Mouse (Mus musculus) mouse trophoblast stem cell (cell line): ENCODE data around the gene AC109138.7.

Experiments used
- in situ Hi-C, 2 experiments: fragments of 300-500 bp; cut with MseI, MboI; formaldehyde crosslinking; loops; 2 replicates in 1 of 2; 3 replicates in 1 of 2; pipeline ENCODE4 v1.15.1; 2025

AC109138.7 gene

DNA sequence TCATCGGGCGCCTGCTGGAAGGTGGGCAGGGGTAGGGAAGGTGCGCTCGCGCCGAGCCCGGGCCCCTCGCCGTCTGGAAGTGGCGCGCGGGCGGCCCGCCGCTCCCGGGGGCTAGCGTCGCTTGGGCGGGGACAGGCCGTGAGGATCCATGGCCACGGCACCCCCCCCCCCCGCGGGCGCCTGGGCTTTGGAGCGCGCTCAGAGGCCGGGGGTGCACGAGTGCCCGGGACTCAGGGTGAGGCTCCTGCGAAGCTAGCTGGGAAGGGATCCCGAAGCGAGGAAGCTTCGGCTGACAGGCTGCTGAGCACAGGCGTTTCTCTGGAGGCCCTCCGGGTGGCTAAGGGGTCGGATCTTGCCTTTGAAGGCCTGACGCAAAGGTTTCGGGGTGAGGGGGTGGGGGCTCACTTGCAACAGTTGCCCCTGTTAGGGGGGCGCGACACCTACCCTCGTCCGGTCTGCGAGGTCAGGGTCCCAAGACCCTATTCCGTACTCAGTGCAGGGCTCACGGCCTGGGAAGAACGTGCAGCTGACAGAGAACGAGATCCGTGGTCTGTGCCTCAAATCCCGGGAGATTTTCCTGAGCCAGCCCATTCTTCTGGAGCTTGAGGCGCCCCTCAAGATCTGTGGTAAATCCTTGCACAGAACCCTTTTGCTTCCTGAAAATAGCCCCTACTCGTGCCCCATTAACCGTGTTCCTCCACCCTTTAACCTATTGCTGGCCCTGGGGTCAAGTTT is 21.7 kb upstream of the AC109138.7 start:
- in situ Hi-C loops = no loop called here

- in situ Hi-C loops = no loop called here
Observed at GRCm38 (mm10) chr19:4193129-4193528, 21.0 kb upstream of the AC109138.7 start.

DNA sequence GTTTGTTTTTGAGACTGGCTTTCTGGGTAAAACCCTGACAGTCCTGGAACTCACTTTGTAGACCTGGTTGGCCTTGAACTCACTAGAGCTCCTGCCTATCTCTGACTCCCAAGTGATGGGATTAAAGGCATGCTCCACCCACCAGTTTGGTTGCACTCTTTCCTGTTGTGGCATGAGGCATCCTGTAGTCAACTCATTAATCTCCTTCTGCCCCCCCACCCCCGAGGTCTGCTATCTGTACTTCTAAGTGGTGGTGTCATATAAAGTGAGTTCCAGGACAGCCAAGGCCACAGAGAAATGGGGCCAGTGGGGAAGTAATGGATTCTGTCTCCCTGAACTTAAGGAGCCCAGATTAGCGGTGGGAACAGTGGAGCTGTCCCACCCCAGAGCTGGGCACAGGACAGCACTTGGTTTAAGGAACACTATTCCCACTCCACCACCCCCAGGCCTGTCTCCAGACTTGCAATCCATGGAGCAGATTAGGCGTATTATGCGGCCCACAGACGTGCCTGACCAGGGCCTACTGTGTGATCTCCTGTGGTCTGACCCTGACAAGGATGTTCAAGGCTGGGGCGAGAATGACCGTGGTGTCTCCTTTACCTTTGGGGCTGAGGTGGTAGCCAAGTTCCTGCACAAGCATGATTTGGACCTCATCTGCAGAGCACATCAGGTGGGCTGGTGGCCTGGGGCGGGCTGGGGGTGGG is 20.0 kb upstream of the AC109138.7 start:
- in situ Hi-C loops = no loop called here

DNA sequence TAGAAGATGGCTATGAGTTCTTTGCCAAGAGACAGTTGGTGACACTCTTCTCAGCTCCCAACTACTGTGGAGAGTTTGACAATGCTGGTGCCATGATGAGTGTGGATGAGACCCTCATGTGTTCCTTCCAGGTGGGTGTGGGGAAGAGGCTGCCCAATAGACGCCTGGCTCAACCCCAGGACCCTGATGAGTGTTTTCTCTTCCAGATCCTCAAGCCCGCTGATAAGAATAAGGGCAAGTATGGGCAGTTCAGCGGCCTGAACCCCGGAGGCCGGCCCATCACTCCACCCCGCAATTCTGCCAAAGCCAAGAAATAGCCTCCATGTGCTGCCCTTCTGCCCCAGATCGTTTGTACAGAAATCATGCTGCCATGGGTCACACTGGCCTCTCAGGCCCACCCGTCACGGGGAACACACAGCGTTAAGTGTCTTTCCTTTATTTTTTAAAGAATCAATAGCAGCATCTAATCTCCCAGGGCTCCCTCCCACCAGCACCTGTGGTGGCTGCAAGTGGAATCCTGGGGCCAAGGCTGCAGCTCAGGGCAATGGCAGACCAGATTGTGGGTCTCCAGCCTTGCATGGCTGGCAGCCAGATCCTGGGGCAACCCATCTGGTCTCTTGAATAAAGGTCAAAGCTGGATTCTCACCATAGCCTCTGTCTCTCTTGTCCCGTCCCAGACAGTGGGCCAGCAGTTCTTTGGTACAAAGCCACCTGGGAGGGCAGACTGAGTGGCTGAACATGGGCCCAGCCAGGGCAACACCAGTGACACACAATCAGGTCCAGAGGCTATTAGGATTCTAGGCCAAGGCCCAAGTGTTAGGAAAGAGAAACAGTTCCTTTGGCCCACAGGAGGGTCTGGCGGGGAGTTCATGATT is 19.1 kb upstream of the AC109138.7 start:
- in situ Hi-C loops = no loop called here

- in situ Hi-C loops = no loop called here
Observed at GRCm38 (mm10) chr19:4196048-4196447, 18.1 kb upstream of the AC109138.7 start.

DNA sequence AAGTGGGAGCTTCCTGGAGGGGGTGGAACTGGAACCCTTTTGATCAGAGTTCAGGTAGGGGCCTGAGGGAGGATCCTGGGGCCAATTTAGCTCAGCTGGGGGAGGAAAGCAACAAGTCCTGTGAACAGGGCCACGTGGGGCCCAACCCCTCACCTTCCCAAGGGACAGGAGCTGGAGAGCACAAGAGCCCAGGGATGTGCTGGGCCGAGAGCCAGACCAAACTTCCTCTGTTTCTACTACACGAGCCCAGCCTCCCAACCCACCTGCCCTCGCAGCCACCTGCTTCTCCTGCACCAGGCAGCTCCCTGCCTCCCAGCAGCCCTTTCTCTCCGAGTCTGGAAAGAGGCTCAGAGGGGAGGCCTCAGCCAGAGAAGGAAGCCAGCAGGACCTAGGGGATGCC is 17.6 kb upstream of the AC109138.7 start:
- in situ Hi-C loops = no loop called here

DNA sequence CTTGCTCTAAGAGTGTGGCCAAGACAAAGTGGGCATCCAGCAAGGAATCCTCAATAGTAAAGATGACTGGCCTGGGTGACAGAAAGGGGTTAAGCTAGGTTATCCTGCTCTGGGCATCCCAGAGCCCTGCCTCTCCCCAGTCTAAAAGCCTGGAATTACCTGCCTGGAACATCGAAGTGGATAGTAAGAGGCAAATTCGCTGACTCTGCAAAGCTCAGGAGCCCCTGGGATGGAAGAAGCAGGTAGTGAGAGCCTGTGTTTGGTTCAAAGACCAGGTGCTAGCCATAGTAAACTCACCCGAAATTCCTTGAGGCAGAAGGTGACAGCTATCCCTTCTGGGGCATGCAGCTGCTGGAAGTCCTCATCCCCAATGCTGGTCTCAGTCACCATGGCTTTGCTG is 17.0 kb upstream of the AC109138.7 start:
- in situ Hi-C loops = no loop called here

GRCm38 (mm10) chr19:4201291-4201909 is 12.8 kb upstream of the AC109138.7 start, which contains the start of gene Rad9a:
Gene Rad9a, minus strand, starts transcription at chr19:4201662.
- in situ Hi-C loops = no loop called here

DNA sequence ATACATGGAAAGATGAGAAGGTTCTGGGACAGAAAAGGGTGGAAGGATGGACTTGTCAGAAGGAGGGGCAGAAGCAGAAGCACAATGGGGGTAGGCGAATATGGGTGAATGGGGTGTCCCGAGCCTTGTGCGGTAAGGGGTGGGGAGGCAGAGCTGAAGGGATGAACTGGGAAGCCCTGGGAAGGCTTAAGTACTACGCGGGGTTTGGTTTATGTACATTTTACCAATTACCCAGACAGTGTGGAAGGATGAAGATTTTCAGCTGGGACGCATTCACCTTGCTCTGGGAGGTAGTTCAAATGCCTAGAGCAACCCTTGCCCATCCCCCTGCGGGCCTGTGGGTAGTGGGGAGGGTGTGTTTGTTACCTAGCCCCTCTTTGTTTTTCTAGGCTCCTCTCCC is 12.0 kb upstream of the AC109138.7 start:
- in situ Hi-C loops = no loop called here

DNA sequence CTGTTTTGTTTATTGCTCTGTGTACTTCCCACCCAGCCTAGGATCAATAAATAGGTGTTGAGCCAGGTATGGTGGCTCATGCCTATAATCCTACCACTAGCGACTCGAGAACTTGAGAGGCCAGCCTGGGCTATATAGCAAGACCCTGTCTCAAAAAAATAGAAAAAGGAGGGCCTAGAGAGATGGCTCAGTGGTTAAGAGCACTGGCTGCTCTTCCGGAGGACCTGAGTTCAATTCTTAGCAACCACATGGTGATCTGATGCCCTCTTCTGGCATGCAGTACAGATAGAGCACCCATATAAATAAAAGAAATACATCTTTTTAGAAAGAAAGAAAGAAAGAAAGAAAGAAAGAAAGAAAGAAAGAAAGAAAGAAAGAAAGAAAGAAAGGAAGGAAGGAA is 11.0 kb upstream of the AC109138.7 start:
- in situ Hi-C loops = no loop called here

DNA sequence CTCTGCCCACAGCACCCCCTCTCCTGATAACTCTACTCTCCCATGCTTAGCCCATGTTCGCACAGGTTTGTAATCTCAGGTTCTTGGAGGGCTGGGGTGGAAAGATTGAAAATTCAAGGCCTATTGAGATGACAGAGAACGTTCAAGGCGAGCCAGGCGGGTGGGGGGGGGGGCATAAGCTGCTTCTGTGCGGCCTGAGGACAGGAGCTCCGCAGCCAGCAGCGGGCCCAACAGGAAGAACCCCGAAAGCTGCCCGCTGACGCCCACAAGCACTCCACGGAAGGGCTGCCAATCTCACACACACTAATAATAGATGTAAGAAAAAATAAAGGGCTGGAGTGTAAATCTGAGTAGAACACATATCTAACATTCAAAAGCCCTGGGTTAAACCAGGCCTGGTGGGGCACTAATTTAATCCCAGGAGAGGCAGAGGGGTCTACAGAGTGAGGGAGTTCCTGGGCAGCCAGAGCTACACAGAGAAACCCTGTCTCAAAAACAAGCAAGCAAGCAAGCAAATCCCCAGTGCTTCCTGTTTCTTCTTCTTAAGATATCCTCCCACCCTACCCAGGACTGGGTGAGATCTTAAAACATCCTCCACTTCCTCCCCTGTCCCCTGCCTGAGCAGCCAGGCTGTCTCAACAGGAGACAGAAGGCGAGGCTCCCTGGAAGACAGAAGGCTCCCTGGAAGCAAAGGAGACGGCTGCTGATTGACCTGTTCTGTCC is 10.4 kb upstream of the AC109138.7 start:
- in situ Hi-C loops = no loop called here

- in situ Hi-C loops = loop anchor here in 1 of 2 experiments (5.0 kb wide), 1 partner anchor 37 kb away; no protein-coding TSS in a partner anchor
Observed at GRCm38 (mm10) chr19:4204889-4205288, 9.3 kb upstream of the AC109138.7 start.

DNA sequence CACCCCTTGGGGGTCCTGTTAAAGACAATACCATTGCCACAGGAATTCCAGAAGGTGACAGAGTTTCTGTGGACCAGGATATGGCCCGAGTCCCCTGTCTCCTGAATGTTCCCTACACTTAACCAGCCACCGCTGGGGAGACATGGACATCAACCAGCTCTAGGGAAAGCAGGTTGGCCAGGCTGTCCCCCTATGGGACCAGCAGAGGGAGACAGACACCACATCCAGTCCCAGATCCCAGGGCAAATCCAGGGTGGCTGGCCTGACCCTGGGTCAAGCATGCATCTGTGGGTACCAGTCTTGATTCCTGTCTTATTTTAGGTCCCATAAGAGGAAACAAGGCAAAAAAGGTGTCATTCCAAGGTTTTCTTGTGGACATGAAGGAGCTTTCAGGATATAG is 7.2 kb upstream of the AC109138.7 start:
- in situ Hi-C loops = loop anchor here in 1 of 2 experiments (5.0 kb wide), 1 partner anchor 35 kb away; no protein-coding TSS in a partner anchor

DNA sequence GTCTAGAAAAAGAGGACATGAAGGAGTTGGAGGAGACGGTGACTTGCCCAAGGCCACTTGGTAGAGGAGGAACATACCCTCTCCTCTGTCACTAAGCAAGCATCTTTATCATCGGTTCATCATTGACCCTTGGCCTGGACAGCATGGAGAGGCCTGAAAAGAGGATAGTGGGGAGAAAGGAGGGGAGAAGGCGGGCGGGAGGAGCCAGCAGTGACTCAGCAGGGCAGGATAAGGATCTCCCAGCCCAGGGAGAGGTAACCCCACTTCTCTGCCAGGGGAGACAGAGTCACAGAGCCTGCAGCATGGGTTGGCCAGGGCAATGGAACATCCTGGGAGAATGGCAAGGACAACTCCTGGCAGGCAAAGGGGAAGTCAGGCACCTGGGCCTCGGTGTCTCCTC is 5.6 kb upstream of the AC109138.7 start:
- in situ Hi-C loops = loop anchor here in 1 of 2 experiments (5.0 kb wide), 1 partner anchor 34 kb away; no protein-coding TSS in a partner anchor

DNA sequence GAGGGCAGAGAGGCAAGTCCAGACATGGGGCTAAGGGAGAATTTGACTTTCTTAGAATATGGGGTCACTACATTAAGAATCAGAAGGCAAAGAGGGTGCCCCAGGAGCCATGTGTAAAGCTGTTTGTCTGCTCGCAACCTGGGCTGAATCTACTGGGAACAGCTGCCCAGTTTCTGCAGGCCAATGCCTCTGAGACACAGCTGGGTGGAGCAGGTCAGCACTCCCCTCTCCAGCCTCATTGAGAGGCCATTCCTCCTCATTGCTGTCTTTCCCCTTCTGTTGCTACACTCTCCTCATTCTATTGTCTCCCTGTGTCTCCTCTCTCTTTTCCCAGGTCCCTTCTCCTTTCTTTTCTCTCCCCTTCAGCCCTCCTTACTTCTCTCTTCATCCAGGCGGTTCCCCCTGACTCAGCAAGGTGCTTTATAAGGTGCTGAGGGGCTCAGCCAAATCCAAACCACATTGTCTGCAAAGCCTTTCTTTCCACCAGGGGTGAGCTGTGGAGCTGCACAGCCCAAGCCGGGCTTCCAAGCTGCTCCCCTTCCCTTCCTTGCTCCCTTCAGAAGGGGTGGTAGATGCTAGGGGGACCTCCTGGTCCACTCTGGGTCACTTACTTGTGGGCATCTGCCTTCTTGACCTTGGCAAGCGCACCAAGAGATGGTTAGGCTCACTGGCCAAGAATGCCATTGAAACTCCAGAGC is 2.1 kb upstream of the AC109138.7 start:
- in situ Hi-C loops = no loop called here

- in situ Hi-C loops = no loop called here
Observed at GRCm38 (mm10) chr19:4213524-4213974, 608 bp upstream of the AC109138.7 start.

- in situ Hi-C loops = no loop called here
Observed at GRCm38 (mm10) chr19:4214771-4215450, 754 bp downstream of the AC109138.7 start.

GRCm38 (mm10) chr19:4215451-4215840 is 1.3 kb downstream of the AC109138.7 start:
- in situ Hi-C loops = no loop called here

GRCm38 (mm10) chr19:4216041-4216685 is 2.0 kb downstream of the AC109138.7 start:
- in situ Hi-C loops = no loop called here
